Mouse (Mus musculus) G1E (cell line): ENCODE results near the gene Tet3.

Source experiments
- CTCF ChIP-seq: IDR thresholded peaks from 2 replicates; pipeline ENCODE4 v1.5.1; 2012; ENCODE audit warnings: low read depth, low read length, inconsistent platforms, mixed read lengths
- TAL1 ChIP-seq: conservative IDR thresholded peaks from 2 replicates; pipeline ENCODE4 v1.6.1; 2012; ENCODE audit warnings: low read depth, low read length, inconsistent platforms, mixed read lengths

GRCm38 (mm10) chr6:83442639-83443038, 16.2 kb downstream of the Tet3 start:
- TF ChIP-seq TAL1, result no peak
- no peak for TF ChIP-seq CTCF
